In the genomic region with DNA sequence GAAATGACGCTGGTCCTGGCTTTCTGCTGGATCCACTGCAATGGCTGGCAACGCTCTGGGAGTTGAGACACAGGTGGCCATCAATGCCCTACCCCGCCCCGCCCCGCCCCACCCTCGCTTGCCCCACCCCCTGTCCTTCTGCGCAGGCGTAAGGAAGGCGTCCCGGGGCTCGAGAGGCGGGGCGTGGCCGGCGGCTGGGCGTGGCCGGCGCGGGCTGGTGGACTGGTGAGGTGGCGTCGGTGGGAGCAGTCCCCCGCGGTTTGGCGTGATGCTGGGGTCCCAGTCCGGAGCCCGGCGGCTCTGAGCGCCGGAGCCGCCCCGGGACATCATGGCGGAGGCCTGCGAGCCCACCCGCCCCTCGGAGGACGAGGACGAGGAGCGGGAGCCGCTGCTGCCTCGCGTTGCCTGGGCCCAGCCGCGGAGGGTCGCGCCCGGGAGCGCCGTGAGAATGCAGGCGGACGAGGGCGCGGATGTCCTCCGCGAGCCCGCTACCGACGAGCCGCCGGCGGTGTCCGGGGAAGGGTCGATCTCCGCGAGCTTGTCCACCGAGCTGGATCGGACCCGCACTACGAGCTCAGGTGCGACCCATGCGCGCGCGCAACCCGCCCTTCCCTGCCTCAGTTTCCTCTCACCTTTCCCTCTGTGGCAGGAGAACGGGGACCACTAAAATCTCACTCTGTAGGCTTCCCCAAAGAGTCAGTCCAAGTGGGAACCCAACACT, we compare ENCODE assay signal across 8 mouse cellular contexts. TPM values are rescaled to one million over a fixed set of nuclear protein-coding genes. Genes with fewer than 3 reads are reported as not detected.
DNase-seq lines count a peak whose midpoint lies in the region; ATAC-seq and TF ChIP-seq lines count a peak whose summit lies in the region.

TSS of gene Pi4k2b (plus strand) at position 184 of the 721 bp plus-strand sequence.

- under 1% methylated on average over 64 of the region's 75 CpGs for WGBS in forebrain, embryonic 14.5 days
- under 1% methylated on average over 72 of the region's 75 CpGs for WGBS in lung, embryonic 15.5 days
- WGBS in olfactory bulb, adult 2 months: under 1% methylated on average over 75 of the region's 75 CpGs
- WGBS in thymus, adult 2 months: 1% methylated on average over 69 of the region's 75 CpGs

- DNase-seq in c-Kit-positive CD71-positive TER-119-positive erythroid progenitor cells, embryonic 14.5 days (ENCODE audit: low spot score): peak; percentile 77
- peak; percentile 69 for DNase-seq in forebrain, embryonic 14.5 days (ENCODE audit: low spot score)
- peak; percentile 58 for DNase-seq in heart, postnatal 25 days (ENCODE audit: low spot score)
- peak; percentile 49 to 58 for DNase-seq in layer of hippocampus, adult 2 months (ENCODE audit: low spot score in 2 of 2)
- DNase-seq in thymus, adult 2 months: peak; percentile 86

- intact Hi-C loops in heart, postnatal 25 days (cut with DNase I): no loop called here

- peak; percentile 90 for ATAC-seq in forebrain, embryonic 14.5 days
- peak; percentile 94 for ATAC-seq in lung, embryonic 15.5 days (ENCODE audit: borderline replicate concordance, extremely low read depth, low FRiP score, low TSS enrichment)

- peak within 1 kb of the TSS; percentile 83 for H3K4me2 ChIP-seq in forebrain, embryonic 14.5 days (ENCODE audit: low read length)
- peak within 1 kb of the TSS; percentile 66 for H3K4me2 ChIP-seq in lung, embryonic 15.5 days

- no peak for TF ChIP-seq CTCF in E14TG2a.4 (conservative IDR thresholded peaks at IDR 0.05; ENCODE audit: low read length)
- TF ChIP-seq CTCF in layer of hippocampus, adult 2 months (conservative IDR thresholded peaks at IDR 0.05): no peak
- TF ChIP-seq CTCF in olfactory bulb, adult 2 months (IDR thresholded peaks at IDR 0.05; ENCODE audit: insufficient read depth, low read depth, low read length): no peak
- TF ChIP-seq CTCF in thymus, adult 2 months (IDR thresholded peaks at IDR 0.05; ENCODE audit: borderline replicate concordance, control insufficient read depth, extremely low read depth, insufficient read depth, low read length, poor library complexity): peak; percentile 15; the same call in 1 of the 2 replicates

- H3K9me3 ChIP-seq in E14TG2a.4 (ENCODE audit: low read length): no peaks in the 10 kb centered on the region
- no peaks in the 10 kb centered on the region for H3K9me3 ChIP-seq in forebrain, embryonic 14.5 days (replicated peaks; ENCODE audit: control insufficient read depth, low read length)
- no peaks in the 10 kb centered on the region for H3K9me3 ChIP-seq in lung, embryonic 15.5 days

- H3K4me1 ChIP-seq in E14TG2a.4 (replicated peaks; ENCODE audit: low read depth, low read length): peaks cover 23% of the 10 kb centered on the region
- no peaks in the 10 kb centered on the region for H3K4me1 ChIP-seq in forebrain, embryonic 14.5 days (ENCODE audit: control insufficient read depth, insufficient read depth, low read length)
- peaks cover 9% of the 10 kb centered on the region; the same call in 1 of the 2 replicates for H3K4me1 ChIP-seq in lung, embryonic 15.5 days
- no peaks in the 10 kb centered on the region for H3K4me1 ChIP-seq in olfactory bulb, adult 2 months (ENCODE audit: control insufficient read depth, insufficient read depth, low read length)
- H3K4me1 ChIP-seq in thymus, adult 2 months (replicated peaks; ENCODE audit: control insufficient read depth, insufficient read depth, low read length): peaks cover 2% of the 10 kb centered on the region; the same call in 1 of the 2 replicates

- H3K27me3 ChIP-seq in E14TG2a.4 (ENCODE audit: insufficient read depth, low read length): peaks cover 6% of the 10 kb centered on the region
- H3K27me3 ChIP-seq in forebrain, embryonic 14.5 days (replicated peaks; ENCODE audit: control insufficient read depth, insufficient read depth, low read length): no peaks in the 10 kb centered on the region
- no peaks in the 10 kb centered on the region for H3K27me3 ChIP-seq in lung, embryonic 15.5 days
- no peaks in the 10 kb centered on the region for H3K27me3 ChIP-seq in thymus, adult 2 months (ENCODE audit: control insufficient read depth, insufficient read depth, low read length)

- peak within 1 kb of the TSS; percentile 94 for H3K4me3 ChIP-seq in E14TG2a.4 (replicated peaks; ENCODE audit: low read length)
- H3K4me3 ChIP-seq in forebrain, embryonic 14.5 days (ENCODE audit: low read depth, low read length): peak within 1 kb of the TSS; percentile 66
- peak within 1 kb of the TSS; percentile 85 for H3K4me3 ChIP-seq in layer of hippocampus, adult 2 months
- H3K4me3 ChIP-seq in lung, embryonic 15.5 days: peak within 1 kb of the TSS; percentile 95
- H3K4me3 ChIP-seq in olfactory bulb, adult 2 months (ENCODE audit: insufficient read depth, low read depth, low read length): peak within 1 kb of the TSS; percentile 74
- H3K4me3 ChIP-seq in thymus, adult 2 months (ENCODE audit: control insufficient read depth, insufficient read depth, low read length): peak within 1 kb of the TSS; percentile 93

- peak within 1 kb of the TSS; percentile 66 for H3K9ac ChIP-seq in forebrain, embryonic 14.5 days (ENCODE audit: low read length)
- H3K9ac ChIP-seq in lung, embryonic 15.5 days: peak within 1 kb of the TSS; percentile 85

- no peak for TF ChIP-seq POLR2A in olfactory bulb, adult 2 months (IDR thresholded peaks at IDR 0.05; ENCODE audit: insufficient read depth, low read depth, low read length)
- TF ChIP-seq POLR2A in thymus, adult 2 months (IDR thresholded peaks at IDR 0.05; ENCODE audit: control insufficient read depth, extremely low read depth, insufficient read depth, low read length, poor library complexity): no peak

- H3K36me3 ChIP-seq in E14TG2a.4 (ENCODE audit: insufficient read depth, low read length): no peaks in the 10 kb centered on the region
- no peaks in the 10 kb centered on the region for H3K36me3 ChIP-seq in forebrain, embryonic 14.5 days (ENCODE audit: control insufficient read depth, insufficient read depth, low read length)
- no peaks in the 10 kb centered on the region for H3K36me3 ChIP-seq in lung, embryonic 15.5 days
- H3K36me3 ChIP-seq in thymus, adult 2 months (ENCODE audit: control insufficient read depth, insufficient read depth, low read length): no peaks in the 10 kb centered on the region

- no peak within 1 kb of the TSS for H3K27ac ChIP-seq in forebrain, embryonic 14.5 days (ENCODE audit: low read depth, low read length)
- peak within 1 kb of the TSS; percentile 47; the same call in 1 of the 2 replicates for H3K27ac ChIP-seq in layer of hippocampus, adult 2 months
- peak within 1 kb of the TSS; percentile 92 for H3K27ac ChIP-seq in lung, embryonic 15.5 days
- no peak within 1 kb of the TSS for H3K27ac ChIP-seq in olfactory bulb, adult 2 months (ENCODE audit: insufficient read depth, low read depth, low read length)
- no peak within 1 kb of the TSS for H3K27ac ChIP-seq in thymus, adult 2 months (ENCODE audit: control insufficient read depth, insufficient read depth, low read length)

RNA-seq across cellular contexts. Expression of gene Pi4k2b, which starts in this region (rescaled TPM):
- polyA plus RNA-seq in forebrain, embryonic 14.5 days (2014; fragmentation: Nextera tagmentation; extraction: Ambion mirVana): 6.7 and 8.0 TPM in 2 replicates
- total RNA-seq in heart, postnatal 25 days (2021): 1 to 10 TPM; 2.3 to 3.0 TPM
- 1 to 10 TPM; 2.1 to 2.9 TPM for total RNA-seq in layer of hippocampus, adult 2 months (2021)
- polyA plus RNA-seq in lung, embryonic 15.5 days (2015; fragmentation: Nextera tagmentation; extraction: Ambion mirVana): 33.3 and 35.7 TPM in 2 replicates
- polyA plus RNA-seq in olfactory bulb, adult 2 months (2012; ENCODE audit: insufficient read depth, insufficient read length, low replicate concordance, missing spikeins): not detected in 2 replicates
- polyA plus RNA-seq in thymus, adult 2 months (2012; rRNA removed): 5.8 and 12.1 TPM in 2 replicates

Comparison
In these comparisons a context has a peak if more than half of its experiments do, and no peak if none do; other contexts are left out.
1. H3K27ac ChIP-seq: peak in layer of hippocampus, adult 2 months (single experiment) and lung, embryonic 15.5 days (single experiment); none in forebrain, embryonic 14.5 days (single experiment), olfactory bulb, adult 2 months (single experiment) and thymus, adult 2 months (single experiment).
2. Peak in every context shown above with its lines, with median percentiles within 50 percentile points of each other: H3K4me3 ChIP-seq and DNase-seq.